Mouse (Mus musculus): Measurements from ENCODE around the gene Wasl. TPM values are rescaled to one million over a fixed set of nuclear protein-coding genes. Genes with fewer than 3 reads are reported as not detected.
A peak's percentile ranks its signal among the peaks of the same experiment; 100 is the strongest.

Gene Wasl
- 62.4 and 69.1 TPM in 2 replicates for polyA plus RNA-seq (2015; fragmentation: Nextera tagmentation; extraction: Ambion mirVana)

GRCm38 (mm10) chr6:24664867-24665458, at the start of gene Wasl:
Gene Wasl (minus strand): TSS chr6:24665009.
- peak; percentile 99 for ATAC-seq
- under 1% methylated on average over 59 of the region's 63 CpGs for WGBS
- H3K27ac ChIP-seq: peak within 1 kb of the TSS; percentile 97
- H3K36me3 ChIP-seq: no peaks in the 10 kb centered on the region
- H3K4me1 ChIP-seq (replicated peaks): peaks cover 22% of the 10 kb centered on the region
- peak within 1 kb of the TSS; percentile 85 for H3K4me3 ChIP-seq (replicated peaks)
- H3K9ac ChIP-seq (replicated peaks): peak within 1 kb of the TSS; percentile 94
- H3K4me2 ChIP-seq (replicated peaks): peak within 1 kb of the TSS; percentile 91
- no peaks in the 10 kb centered on the region for H3K9me3 ChIP-seq
- no peaks in the 10 kb centered on the region for H3K27me3 ChIP-seq

GRCm38 (mm10) chr6:24707499-24707898, 42.7 kb upstream of the Wasl start:
- H3K9me3 ChIP-seq: no peaks in the 10 kb centered on the region
- H3K4me3 ChIP-seq (replicated peaks): no peak overlapping the region
- WGBS: 81% methylated on average over 2 of the region's 2 CpGs
- no peaks in the 10 kb centered on the region for H3K4me1 ChIP-seq (replicated peaks)
- no peaks in the 10 kb centered on the region for H3K27me3 ChIP-seq
- no peaks in the 10 kb centered on the region for H3K36me3 ChIP-seq
- no peak overlapping the region for H3K9ac ChIP-seq (replicated peaks)
- no peak overlapping the region for H3K27ac ChIP-seq
- no peak for ATAC-seq
- H3K4me2 ChIP-seq (replicated peaks): no peak overlapping the region

GRCm38 (mm10) chr6:24707090-24707489, 42.3 kb upstream of the Wasl start:
- H3K27ac ChIP-seq: no peak overlapping the region
- no peak overlapping the region for H3K9ac ChIP-seq (replicated peaks)
- no peaks in the 10 kb centered on the region for H3K36me3 ChIP-seq
- ATAC-seq: no peak
- H3K9me3 ChIP-seq: no peaks in the 10 kb centered on the region
- H3K4me1 ChIP-seq (replicated peaks): no peaks in the 10 kb centered on the region
- H3K4me3 ChIP-seq (replicated peaks): no peak overlapping the region
- H3K4me2 ChIP-seq (replicated peaks): no peak overlapping the region
- 91% methylated on average over 5 of the region's 5 CpGs for WGBS
- no peaks in the 10 kb centered on the region for H3K27me3 ChIP-seq

- Histone ChIP-seq H3K27ac (no peak overlapping the region), H3K36me3 (no peaks in the 10 kb centered on the region), H3K4me3 (replicated peaks) (no peak overlapping the region), H3K9me3 (no peaks in the 10 kb centered on the region), H3K27me3 (no peaks in the 10 kb centered on the region), H3K4me2 (replicated peaks) (no peak overlapping the region), H3K4me1 (replicated peaks) (no peaks in the 10 kb centered on the region), H3K9ac (replicated peaks) (no peak overlapping the region)
- no peak for ATAC-seq
- 80% methylated on average over 5 of the region's 5 CpGs for WGBS
These were observed 32.4 kb upstream of the Wasl start for GRCm38 (mm10) chr6:24697216-24697615.

- H3K4me1 ChIP-seq (replicated peaks): no peaks in the 10 kb centered on the region
- no peaks in the 10 kb centered on the region for H3K36me3 ChIP-seq
- no peaks in the 10 kb centered on the region for H3K27me3 ChIP-seq
- ATAC-seq: no peak
- H3K9me3 ChIP-seq: no peaks in the 10 kb centered on the region
- WGBS: 87% methylated on average over 4 of the region's 4 CpGs
- no peak overlapping the region for H3K4me2 ChIP-seq (replicated peaks)
- no peak overlapping the region for H3K4me3 ChIP-seq (replicated peaks)
- H3K9ac ChIP-seq (replicated peaks): no peak overlapping the region
- no peak overlapping the region for H3K27ac ChIP-seq
These were observed 31.3 kb upstream of the Wasl start for GRCm38 (mm10) chr6:24696117-24696516.

- no peaks in the 10 kb centered on the region for H3K4me1 ChIP-seq (replicated peaks)
- WGBS: 90% methylated on average over 11 of the region's 11 CpGs
These were observed 29.9 kb upstream of the Wasl start for GRCm38 (mm10) chr6:24694455-24695410.

GRCm38 (mm10) chr6:24687871-24688270, 23.1 kb upstream of the Wasl start:
- H3K4me1 ChIP-seq (replicated peaks): no peaks in the 10 kb centered on the region
- no peaks in the 10 kb centered on the region for H3K27me3 ChIP-seq
- H3K27ac ChIP-seq: no peak overlapping the region
- H3K4me2 ChIP-seq (replicated peaks): no peak overlapping the region
- H3K36me3 ChIP-seq: no peaks in the 10 kb centered on the region
- no peak for ATAC-seq
- no peak overlapping the region for H3K9ac ChIP-seq (replicated peaks)
- H3K4me3 ChIP-seq (replicated peaks): no peak overlapping the region
- H3K9me3 ChIP-seq: no peaks in the 10 kb centered on the region
- 31% methylated on average over 1 of the region's 1 CpGs for WGBS

More at GRCm38 (mm10) chr6:24694455-24695410, 29.9 kb upstream of the Wasl start:
- no peaks in the 10 kb centered on the region for H3K36me3 ChIP-seq
- H3K9ac ChIP-seq (replicated peaks): no peak overlapping the region
- no peak overlapping the region for H3K4me2 ChIP-seq (replicated peaks)
- H3K27ac ChIP-seq: no peak overlapping the region
- H3K9me3 ChIP-seq: no peaks in the 10 kb centered on the region
- no peak for ATAC-seq
- no peaks in the 10 kb centered on the region for H3K27me3 ChIP-seq
- no peak overlapping the region for H3K4me3 ChIP-seq (replicated peaks)

- Histone ChIP-seq H3K9ac (replicated peaks) (no peak overlapping the region), H3K36me3 (no peaks in the 10 kb centered on the region), H3K4me3 (replicated peaks) (no peak overlapping the region), H3K27ac (no peak overlapping the region), H3K27me3 (no peaks in the 10 kb centered on the region), H3K4me1 (replicated peaks) (no peaks in the 10 kb centered on the region), H3K4me2 (replicated peaks) (no peak overlapping the region), H3K9me3 (no peaks in the 10 kb centered on the region)
- ATAC-seq: no peak
- 95% methylated on average over 3 of the region's 3 CpGs for WGBS
These were observed 18.3 kb upstream of the Wasl start for GRCm38 (mm10) chr6:24683113-24683512.

- Histone ChIP-seq H3K4me1 (replicated peaks) (peaks cover 7% of the 10 kb centered on the region), H3K36me3 (no peaks in the 10 kb centered on the region), H3K4me3 (replicated peaks) (no peak overlapping the region), H3K9ac (replicated peaks) (no peak overlapping the region), H3K9me3 (no peaks in the 10 kb centered on the region), H3K4me2 (replicated peaks) (no peak overlapping the region), H3K27me3 (no peaks in the 10 kb centered on the region), H3K27ac (no peak overlapping the region)
- ATAC-seq: no peak
- WGBS: 74% methylated on average over 3 of the region's 3 CpGs
These were observed 3.0 kb upstream of the Wasl start for GRCm38 (mm10) chr6:24667829-24668228.

- H3K9me3 ChIP-seq: no peaks in the 10 kb centered on the region
- 93% methylated on average over 5 of the region's 5 CpGs for WGBS
- peaks cover 19% of the 10 kb centered on the region for H3K4me1 ChIP-seq (replicated peaks)
- no peak overlapping the region for H3K4me3 ChIP-seq (replicated peaks)
- no peaks in the 10 kb centered on the region for H3K27me3 ChIP-seq
- no peak overlapping the region for H3K9ac ChIP-seq (replicated peaks)
- no peaks in the 10 kb centered on the region for H3K36me3 ChIP-seq
- H3K4me2 ChIP-seq (replicated peaks): no peak overlapping the region
- ATAC-seq: no peak
- H3K27ac ChIP-seq: no peak overlapping the region
These were observed 1.4 kb upstream of the Wasl start for GRCm38 (mm10) chr6:24666248-24666647.

GRCm38 (mm10) chr6:24664133-24664866, 509 bp downstream of the Wasl start:
- H3K4me1 ChIP-seq (replicated peaks): peaks cover 22% of the 10 kb centered on the region
- peak overlapping the region; percentile 94 for H3K9ac ChIP-seq (replicated peaks)
- H3K27ac ChIP-seq: peak overlapping the region; percentile 97
- under 1% methylated on average over 54 of the region's 58 CpGs for WGBS
- H3K4me3 ChIP-seq (replicated peaks): peak overlapping the region; percentile 85
- H3K4me2 ChIP-seq (replicated peaks): peak overlapping the region; percentile 91
- H3K9me3 ChIP-seq: no peaks in the 10 kb centered on the region
- H3K36me3 ChIP-seq: no peaks in the 10 kb centered on the region
- H3K27me3 ChIP-seq: no peaks in the 10 kb centered on the region
- peak; percentile 65 for ATAC-seq

All from midbrain, embryonic 13.5 days (tissue).